Comparison of ENCODE assay signal across 8 mouse cellular contexts in the genomic region with DNA sequence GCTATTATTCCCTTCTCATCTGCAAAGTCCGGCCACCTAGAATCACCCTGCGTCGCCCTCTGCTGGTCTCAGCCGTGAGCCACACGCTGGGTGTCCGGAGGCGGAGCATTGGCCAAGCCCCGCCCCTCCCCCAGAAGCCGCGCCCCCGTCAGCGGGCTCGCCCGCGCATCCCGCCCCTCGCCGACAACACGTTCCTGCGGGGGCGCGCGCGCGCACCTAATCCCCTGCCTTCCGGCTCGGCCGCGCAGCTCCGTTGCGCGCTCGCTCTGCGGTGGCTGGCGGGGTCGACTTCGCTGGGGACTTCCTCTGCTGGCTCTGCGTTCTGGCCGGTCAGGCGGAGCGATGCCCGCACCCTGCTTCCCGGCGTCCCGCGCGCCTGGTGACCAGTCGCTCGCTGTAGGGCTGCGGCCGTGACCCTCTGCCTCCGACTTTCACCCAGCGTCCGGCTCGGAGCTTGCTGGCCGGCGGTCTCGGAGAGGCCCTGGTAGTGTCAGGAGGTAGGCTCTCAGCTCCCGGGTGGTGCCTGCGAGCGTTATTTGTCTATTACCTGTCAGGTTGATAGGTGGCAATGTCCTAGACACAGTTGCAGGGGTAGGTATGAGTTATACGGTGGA. TPM values are rescaled to one million over a fixed set of nuclear protein-coding genes. Genes with fewer than 3 reads are reported as not detected.
DNase-seq lines count a peak whose midpoint lies in the region; ATAC-seq and TF ChIP-seq lines count a peak whose summit lies in the region.

Gene Tigd2 (plus strand): TSS at position 186 of the 614 bp plus-strand sequence.

- no peaks in the 10 kb centered on the region for H3K4me1 ChIP-seq in cortical plate, adult 2 months (ENCODE audit: control insufficient read depth, insufficient read depth, low read length)

- peak; percentile 89 for ATAC-seq in activated CD4-positive, CD25-positive, alpha-beta regulatory T cell, adult 4 months
- peak; percentile 87 for ATAC-seq in inflammation-experienced regulatory T-cells, adult 6 months
- peak; percentile 94 for ATAC-seq in megakaryocyte-erythroid progenitor cell, adult 5-6 weeks (replicated peaks; ENCODE audit: low FRiP score, low TSS enrichment, poor library complexity, severe bottlenecking)

- TF ChIP-seq POLR2A in cortical plate, adult 2 months (IDR thresholded peaks at IDR 0.05; ENCODE audit: extremely low read depth, insufficient read depth, low read length) = peak; percentile 60; the same call in 1 of the 2 replicates

- peak; percentile 97 for DNase-seq in gastrocnemius, postnatal 10 days
- DNase-seq in left cerebral cortex, postnatal 10 days (ENCODE audit: extremely low spot score in 1 of 2, low spot score in 2 of 2) = peak; percentile 86 to 96
- peak; percentile 91 for DNase-seq in right cerebral cortex, postnatal 25 days
- DNase-seq in urinary bladder, postnatal 4 days (ENCODE audit: low spot score in 2 of 2) = peak; percentile 91 to 95

- peak; percentile 60 for TF ChIP-seq CTCF in cortical plate, adult 2 months (IDR thresholded peaks at IDR 0.05; ENCODE audit: extremely low read depth, insufficient read depth, low read length)

- intact Hi-C loops in left cerebral cortex, postnatal 10 days (cut with DNase I) = no loop called here

- H3K4me3 ChIP-seq in cortical plate, adult 2 months (ENCODE audit: insufficient read depth, low read length) = peak within 1 kb of the TSS; percentile 83

- peak within 1 kb of the TSS; percentile 83 for H3K27ac ChIP-seq in cortical plate, adult 2 months (ENCODE audit: insufficient read depth, low read length)

RNA-seq across cellular contexts. Expression of gene Tigd2, which starts in this region (rescaled TPM):
- 10 to 100 TPM; 24.3 to 27.7 TPM for polyA plus RNA-seq in activated CD4-positive, CD25-positive, alpha-beta regulatory T cell, adult 4 months (2017; shearing (Covaris generic))
- polyA plus RNA-seq in cortical plate, adult 2 months (2012; rRNA removed) = 4.3 and 4.4 TPM in 2 replicates
- total RNA-seq in gastrocnemius, postnatal 10 days (2021) = 10 to 100 TPM in 1 of 2 experiments, 1 to 10 TPM in 1; 9.8 to 10.9 TPM
- polyA plus RNA-seq in inflammation-experienced regulatory T-cells, adult 6 months (2017; shearing (Covaris generic)) = 10 to 100 TPM; 17.4 to 31.5 (median 30.5) TPM
- total RNA-seq in left cerebral cortex, postnatal 10 days (2021) = 10 to 100 TPM; 10.4 to 12.0 TPM
- total RNA-seq in megakaryocyte-erythroid progenitor cell, adult 5-6 weeks (2014; fragmentation: Nextera tagmentation) = 5.0 and 13.9 TPM in 2 replicates
- total RNA-seq in megakaryocyte-erythroid progenitor cell, adult 5-6 weeks (2017) = 14.3 and 26.2 TPM in 2 replicates

Comparison
In these comparisons a context has a peak if more than half of its experiments do, and no peak if none do; other contexts are left out.
1. Peak in every context shown above with its lines: DNase-seq, ATAC-seq, H3K4me3 ChIP-seq and H3K27ac ChIP-seq.